Mouse (Mus musculus): Measurements from ENCODE around the gene Ipcef1. TPM values are rescaled to one million over a fixed set of nuclear protein-coding genes. Genes with fewer than 3 reads are reported as not detected.
A peak's percentile ranks its signal among the peaks of the same experiment; 100 is the strongest.

The Ipcef1 gene
- polyA plus RNA-seq, 1 experiment from 2014 or later, result 1.6 TPM

DNA sequence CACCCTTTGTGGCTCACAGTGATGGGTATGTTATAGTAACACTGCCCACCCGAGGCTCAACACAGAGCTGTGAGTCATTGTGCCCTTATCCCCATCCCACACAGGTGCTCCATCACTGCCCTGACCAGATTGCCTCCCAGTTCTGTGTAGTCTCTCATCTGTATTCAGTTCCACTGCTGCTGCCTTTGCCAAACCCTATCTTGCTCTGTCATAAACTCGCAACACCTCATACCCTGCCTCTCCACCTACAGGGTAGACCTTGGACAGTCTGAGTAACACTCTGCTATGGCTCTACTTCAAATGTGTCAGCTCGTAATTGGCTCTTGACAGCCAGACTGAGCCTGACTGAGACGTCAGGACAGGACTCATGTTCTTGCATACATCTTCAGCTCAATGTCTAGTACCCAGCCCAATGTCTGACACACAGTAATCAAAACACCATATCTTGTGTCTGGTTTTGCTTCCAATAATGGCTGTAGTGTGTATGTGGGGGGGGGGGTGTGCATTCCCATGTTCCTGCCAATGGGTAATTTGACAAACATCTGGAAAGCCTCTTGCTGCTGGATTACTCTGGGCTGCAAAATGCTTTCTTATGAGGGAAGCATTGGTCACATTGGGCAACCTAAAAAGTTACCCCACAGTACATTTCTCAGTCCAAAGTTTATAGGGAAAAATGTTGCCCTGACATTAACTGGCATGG, 64.7 kb downstream of the Ipcef1 start:
- H3K9ac ChIP-seq, result no peak overlapping the region
- WGBS, result 69% methylated on average over 4 of the region's 4 CpGs
- no peak for ATAC-seq (ENCODE audit: low FRiP score, low read depth)
- H3K4me1 ChIP-seq (replicated peaks), result no peaks in the 10 kb centered on the region
- no peak overlapping the region for H3K4me2 ChIP-seq
- no peak overlapping the region for H3K27ac ChIP-seq (replicated peaks)
- no peaks in the 10 kb centered on the region for H3K9me3 ChIP-seq
- no peaks in the 10 kb centered on the region for H3K27me3 ChIP-seq
- no peak overlapping the region for H3K4me3 ChIP-seq
- no peaks in the 10 kb centered on the region for H3K36me3 ChIP-seq

GRCm38 (mm10) chr10:6986246-6986645, 66.0 kb downstream of the Ipcef1 start:
- Histone ChIP-seq H3K9me3 (no peaks in the 10 kb centered on the region), H3K4me2 (no peak overlapping the region), H3K27me3 (no peaks in the 10 kb centered on the region), H3K36me3 (no peaks in the 10 kb centered on the region), H3K27ac (replicated peaks) (no peak overlapping the region), H3K9ac (no peak overlapping the region), H3K4me3 (no peak overlapping the region), H3K4me1 (replicated peaks) (no peaks in the 10 kb centered on the region)
- no peak for ATAC-seq (ENCODE audit: low FRiP score, low read depth)
- WGBS, result 82% methylated on average over 4 of the region's 4 CpGs

DNA sequence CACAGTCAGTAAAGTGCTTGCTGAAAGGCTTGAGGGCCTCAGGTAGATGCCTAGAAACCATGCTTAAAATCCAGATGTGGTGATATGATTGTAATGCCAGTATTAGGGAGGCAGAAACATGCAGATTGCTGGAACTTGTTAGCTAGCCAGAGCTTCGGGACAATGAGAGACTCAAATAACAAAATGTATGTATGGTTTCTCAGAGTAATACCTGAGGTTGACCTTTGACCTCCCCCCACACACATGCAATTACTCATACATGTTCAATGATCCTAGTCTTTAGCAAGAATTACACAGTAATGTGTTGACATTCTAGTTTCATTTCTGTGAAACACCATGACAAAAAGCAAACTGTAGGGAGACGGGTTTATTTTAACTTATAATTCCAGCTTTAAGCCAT, 68.8 kb downstream of the Ipcef1 start:
- H3K4me3 ChIP-seq, result no peak overlapping the region
- peaks cover 9% of the 10 kb centered on the region; the same call in 1 of the 2 replicates for H3K4me1 ChIP-seq (replicated peaks)
- H3K4me2 ChIP-seq, result no peak overlapping the region
- WGBS, result 97% methylated on average over 2 of the region's 2 CpGs
- H3K27me3 ChIP-seq, result no peaks in the 10 kb centered on the region
- H3K9me3 ChIP-seq, result no peaks in the 10 kb centered on the region
- no peaks in the 10 kb centered on the region for H3K36me3 ChIP-seq
- no peak for ATAC-seq (ENCODE audit: low FRiP score, low read depth)
- no peak overlapping the region for H3K27ac ChIP-seq (replicated peaks)
- no peak overlapping the region for H3K9ac ChIP-seq

GRCm38 (mm10) chr10:6982751-6983151, 69.5 kb downstream of the Ipcef1 start:
- Histone ChIP-seq H3K9me3 (no peaks in the 10 kb centered on the region), H3K27ac (replicated peaks) (no peak overlapping the region), H3K9ac (no peak overlapping the region), H3K36me3 (no peaks in the 10 kb centered on the region), H3K4me2 (no peak overlapping the region), H3K27me3 (no peaks in the 10 kb centered on the region), H3K4me1 (replicated peaks) (peaks cover 9% of the 10 kb centered on the region; the same call in 1 of the 2 replicates), H3K4me3 (no peak overlapping the region)
- ATAC-seq (ENCODE audit: low FRiP score, low read depth), result no peak
- WGBS, result 78% methylated on average over 2 of the region's 2 CpGs

DNA sequence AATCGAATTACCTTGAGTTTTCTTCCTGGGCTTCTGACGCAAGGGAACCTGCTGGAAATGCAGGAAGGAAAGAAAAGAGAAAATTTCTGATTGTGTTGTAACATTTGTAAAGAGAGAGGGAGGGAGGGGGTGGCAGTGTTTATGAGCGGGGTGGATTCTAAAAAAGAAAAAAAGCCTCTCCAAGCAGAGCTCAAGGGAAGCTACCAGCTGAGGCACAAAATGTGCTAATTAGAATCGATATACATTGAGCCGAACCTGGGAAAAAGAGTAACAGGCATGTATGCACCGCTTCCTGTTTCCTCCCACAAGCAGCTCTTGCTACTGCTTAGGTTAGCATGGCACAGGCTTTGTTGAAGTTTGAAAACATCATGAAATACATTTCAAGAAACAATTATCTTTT, 72.0 kb downstream of the Ipcef1 start:
- WGBS, result 22% methylated on average over 6 of the region's 6 CpGs
- H3K4me1 ChIP-seq (replicated peaks), result peaks cover 9% of the 10 kb centered on the region; the same call in 1 of the 2 replicates
- H3K9ac ChIP-seq, result 0 out of 2 replicates have a peak overlapping the region, but pooled peaks have one; percentile 27
- peak overlapping the region; percentile 69 for H3K27ac ChIP-seq (replicated peaks)
- peak overlapping the region; percentile 56 for H3K4me2 ChIP-seq
- no peaks in the 10 kb centered on the region for H3K36me3 ChIP-seq
- ATAC-seq (ENCODE audit: low FRiP score, low read depth), result peak; percentile 63; the same call in 1 of the 2 replicates
- H3K27me3 ChIP-seq, result no peaks in the 10 kb centered on the region
- peak overlapping the region; percentile 33 for H3K4me3 ChIP-seq
- H3K9me3 ChIP-seq, result no peaks in the 10 kb centered on the region

- Histone ChIP-seq H3K4me2 (peak overlapping the region; percentile 56), H3K4me3 (peak overlapping the region; percentile 33), H3K9me3 (no peaks in the 10 kb centered on the region), H3K27me3 (no peaks in the 10 kb centered on the region), H3K9ac (0 out of 2 replicates have a peak overlapping the region, but pooled peaks have one; percentile 27), H3K4me1 (replicated peaks) (peaks cover 9% of the 10 kb centered on the region; the same call in 1 of the 2 replicates), H3K36me3 (no peaks in the 10 kb centered on the region), H3K27ac (replicated peaks) (peak overlapping the region; percentile 69)
- ATAC-seq (ENCODE audit: low FRiP score, low read depth), result 0 out of 2 replicates have a peak, but pooled peaks have one; percentile 61
- WGBS, result 40% methylated on average over 8 of the region's 8 CpGs
Measured at GRCm38 (mm10) chr10:6979789-6980188, 72.5 kb downstream of the Ipcef1 start.

- no peaks in the 10 kb centered on the region for H3K36me3 ChIP-seq
- H3K4me2 ChIP-seq, result peak overlapping the region; percentile 56
- 0 out of 2 replicates have a peak, but pooled peaks have one; percentile 35 for ATAC-seq (ENCODE audit: low FRiP score, low read depth)
- H3K4me1 ChIP-seq (replicated peaks), result peaks cover 9% of the 10 kb centered on the region; the same call in 1 of the 2 replicates
- H3K27me3 ChIP-seq, result no peaks in the 10 kb centered on the region
- peak overlapping the region; percentile 33 for H3K4me3 ChIP-seq
- peak overlapping the region; percentile 69; the same call in 1 of the 2 replicates for H3K27ac ChIP-seq (replicated peaks)
- H3K9ac ChIP-seq, result no peak overlapping the region; the same call in 1 of the 2 replicates
- H3K9me3 ChIP-seq, result no peaks in the 10 kb centered on the region
- WGBS, result 47% methylated on average over 7 of the region's 7 CpGs
Measured at GRCm38 (mm10) chr10:6979216-6979615, 73.1 kb downstream of the Ipcef1 start.

DNA sequence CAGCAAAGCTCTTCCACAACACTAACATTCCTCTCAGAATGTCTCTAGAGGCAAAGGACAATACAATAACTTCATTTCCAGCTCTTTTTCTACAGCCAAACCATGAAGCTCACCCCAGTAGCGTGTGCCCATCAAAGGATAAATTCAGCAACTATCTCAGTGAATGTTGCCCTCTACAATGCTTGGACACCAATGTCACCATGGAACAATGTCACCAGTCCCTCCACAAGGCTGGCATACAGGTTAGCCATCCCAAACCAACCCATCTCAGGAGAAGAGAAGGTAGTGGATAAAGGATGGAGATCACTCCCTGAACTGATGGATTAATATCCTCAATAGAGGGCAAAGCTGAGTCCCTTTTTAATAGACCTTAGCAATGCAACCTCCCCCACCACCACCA, 73.5 kb downstream of the Ipcef1 start:
- H3K4me1 ChIP-seq (replicated peaks), result peaks cover 9% of the 10 kb centered on the region; the same call in 1 of the 2 replicates
- no peak overlapping the region for H3K27ac ChIP-seq (replicated peaks)
- 100% methylated on average over 1 of the region's 1 CpGs for WGBS
- H3K4me2 ChIP-seq, result peak overlapping the region; percentile 56; the same call in 1 of the 2 replicates
- H3K9ac ChIP-seq, result no peak overlapping the region
- H3K27me3 ChIP-seq, result no peaks in the 10 kb centered on the region
- no peaks in the 10 kb centered on the region for H3K36me3 ChIP-seq
- H3K9me3 ChIP-seq, result no peaks in the 10 kb centered on the region
- H3K4me3 ChIP-seq, result 0 out of 2 replicates have a peak overlapping the region, but pooled peaks have one; percentile 1
- no peak for ATAC-seq (ENCODE audit: low FRiP score, low read depth)

DNA sequence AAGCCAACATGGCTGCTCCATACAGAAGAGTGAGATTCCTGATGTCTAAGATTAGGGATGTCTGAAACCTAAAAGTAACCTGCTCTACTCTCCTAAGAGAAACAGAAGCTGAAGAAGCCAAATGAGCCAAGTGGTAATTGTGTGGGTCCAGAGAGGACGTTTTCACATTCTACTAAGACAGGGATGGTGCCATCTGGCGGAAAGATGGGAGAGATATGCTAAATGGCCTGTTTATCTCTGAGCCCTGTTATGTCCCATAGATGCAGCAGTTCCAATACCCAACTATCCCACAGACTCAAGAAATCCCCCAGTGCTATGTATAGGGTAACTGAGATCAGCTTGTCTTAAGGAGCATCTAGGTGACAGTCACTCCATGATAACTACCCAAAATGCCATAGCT, 74.4 kb downstream of the Ipcef1 start:
- ATAC-seq (ENCODE audit: low FRiP score, low read depth), result no peak
- H3K4me1 ChIP-seq (replicated peaks), result peaks cover 9% of the 10 kb centered on the region; the same call in 1 of the 2 replicates
- no peak overlapping the region for H3K27ac ChIP-seq (replicated peaks)
- H3K27me3 ChIP-seq, result no peaks in the 10 kb centered on the region
- H3K9me3 ChIP-seq, result no peaks in the 10 kb centered on the region
- H3K36me3 ChIP-seq, result no peaks in the 10 kb centered on the region
- H3K4me3 ChIP-seq, result no peak overlapping the region
- no peak overlapping the region for H3K9ac ChIP-seq
- H3K4me2 ChIP-seq, result no peak overlapping the region
- 71% methylated on average over 2 of the region's 2 CpGs for WGBS

DNA sequence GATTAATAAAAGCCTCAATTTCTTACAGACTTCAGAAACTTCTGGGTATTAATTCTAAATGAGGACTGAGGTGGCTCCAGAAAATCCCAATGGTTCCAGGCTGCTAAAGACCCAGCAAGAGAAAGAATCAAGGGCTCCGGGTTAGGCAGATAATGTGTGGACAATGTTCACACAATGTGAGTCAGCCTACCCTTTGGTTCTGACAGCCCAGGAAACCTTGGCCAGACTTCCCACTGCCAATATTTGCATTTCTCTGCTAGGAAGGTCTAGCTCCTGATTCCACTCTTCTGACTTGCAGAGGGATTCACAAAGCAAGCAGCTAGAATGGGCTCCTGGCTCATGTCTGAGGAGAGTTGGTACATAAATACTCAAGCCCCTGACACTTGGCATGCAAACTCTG, 83.9 kb downstream of the Ipcef1 start:
- no peaks in the 10 kb centered on the region for H3K4me1 ChIP-seq (replicated peaks)
- no peak overlapping the region for H3K27ac ChIP-seq (replicated peaks)
- WGBS, result 68% methylated on average over 1 of the region's 1 CpGs
- H3K36me3 ChIP-seq, result no peaks in the 10 kb centered on the region
- H3K9ac ChIP-seq, result no peak overlapping the region
- H3K4me2 ChIP-seq, result no peak overlapping the region
- no peaks in the 10 kb centered on the region for H3K9me3 ChIP-seq
- no peak for ATAC-seq (ENCODE audit: low FRiP score, low read depth)
- H3K27me3 ChIP-seq, result no peaks in the 10 kb centered on the region
- H3K4me3 ChIP-seq, result no peak overlapping the region

DNA sequence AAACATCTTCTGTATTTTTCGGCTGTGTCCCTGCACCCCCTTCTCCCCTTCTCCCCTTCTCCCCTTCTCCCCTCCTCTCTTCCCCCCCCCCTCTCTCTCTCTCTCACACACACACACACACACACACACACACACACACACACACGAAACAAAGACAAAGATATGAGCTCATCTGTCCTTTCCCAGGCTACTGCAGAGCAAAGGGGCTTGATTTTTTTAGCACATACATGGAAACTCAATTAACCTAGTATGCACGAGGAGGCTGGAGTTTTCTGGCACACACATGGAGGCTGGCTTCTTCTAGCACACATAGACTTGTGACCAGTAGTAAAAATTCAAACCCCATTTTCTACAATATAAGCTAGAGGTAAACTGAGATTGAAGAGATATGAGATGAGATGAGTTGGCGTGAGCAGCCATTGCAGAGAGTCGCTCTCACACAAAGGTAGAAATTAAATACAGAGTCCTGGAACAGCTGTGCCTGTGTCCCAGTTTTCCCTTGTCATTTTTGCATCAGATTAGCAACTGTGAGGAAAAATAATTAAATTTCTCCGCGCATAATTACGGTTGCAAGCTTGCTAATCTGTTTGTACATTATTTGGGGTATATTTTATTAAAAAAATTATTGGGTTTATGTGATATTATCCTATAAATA, 84.6 kb downstream of the Ipcef1 start:
- Histone ChIP-seq H3K9me3 (no peaks in the 10 kb centered on the region), H3K36me3 (no peaks in the 10 kb centered on the region), H3K4me1 (replicated peaks) (no peaks in the 10 kb centered on the region), H3K27ac (replicated peaks) (no peak overlapping the region), H3K4me2 (no peak overlapping the region), H3K4me3 (no peak overlapping the region), H3K9ac (no peak overlapping the region), H3K27me3 (no peaks in the 10 kb centered on the region)
- 69% methylated on average over 8 of the region's 8 CpGs for WGBS
- peak; percentile 51; the same call in 1 of the 2 replicates for ATAC-seq (ENCODE audit: low FRiP score, low read depth)

- Histone ChIP-seq H3K4me1 (replicated peaks) (no peaks in the 10 kb centered on the region), H3K36me3 (no peaks in the 10 kb centered on the region), H3K4me2 (no peak overlapping the region), H3K27me3 (no peaks in the 10 kb centered on the region), H3K9me3 (no peaks in the 10 kb centered on the region), H3K4me3 (no peak overlapping the region), H3K9ac (no peak overlapping the region), H3K27ac (replicated peaks) (no peak overlapping the region)
- 72% methylated on average over 5 of the region's 5 CpGs for WGBS
- no peak for ATAC-seq (ENCODE audit: low FRiP score, low read depth)
Measured at GRCm38 (mm10) chr10:6958791-6959190, 93.5 kb downstream of the Ipcef1 start.
